Mouse (Mus musculus): ENCODE data around the gene Ap1m2. TPM values are rescaled to one million over a fixed set of nuclear protein-coding genes. Genes with fewer than 3 reads are reported as not detected.

Ap1m2 gene
- 5.3 and 5.7 TPM in 2 replicates for polyA plus RNA-seq (2015; fragmentation: Nextera tagmentation; extraction: Ambion mirVana)

GRCm38 (mm10) chr9:21312134-21312533 is at the start of gene Ap1m2:
Gene Ap1m2, minus strand, starts transcription at chr9:21312337.
- Histone ChIP-seq H3K4me2 (ENCODE audit: low read depth, low read length) (no peak within 1 kb of the TSS), H3K9ac (ENCODE audit: low read length) (no peak within 1 kb of the TSS), H3K27me3 (ENCODE audit: control insufficient read depth, insufficient read depth, low read length) (peaks cover 7% of the 10 kb centered on the region), H3K27ac (ENCODE audit: low read length) (no peak within 1 kb of the TSS), H3K9me3 (replicated peaks; ENCODE audit: control insufficient read depth, low read length) (no peaks in the 10 kb centered on the region), H3K4me3 (ENCODE audit: low read length) (peak within 1 kb of the TSS; percentile 29), H3K36me3 (ENCODE audit: control insufficient read depth, insufficient read depth) (no peaks in the 10 kb centered on the region), H3K4me1 (ENCODE audit: control insufficient read depth, insufficient read depth, low read length) (peaks cover 2% of the 10 kb centered on the region; the same call in 1 of the 2 replicates)
- ATAC-seq (replicated peaks; ENCODE audit: extremely low read depth, insufficient read depth, low FRiP score): no peak
- WGBS: 14% methylated on average over 35 of the region's 35 CpGs

GRCm38 (mm10) chr9:21356981-21357718 is 45.0 kb upstream of the Ap1m2 start:
- WGBS: 5% methylated on average over 1 of the region's 1 CpGs
- ATAC-seq (replicated peaks; ENCODE audit: extremely low read depth, insufficient read depth, low FRiP score): peak; percentile 56; the same call in 1 of the 2 replicates
- no peaks in the 10 kb centered on the region for H3K27me3 ChIP-seq (ENCODE audit: control insufficient read depth, insufficient read depth, low read length)
- no peak overlapping the region for H3K27ac ChIP-seq (ENCODE audit: low read length)
- no peaks in the 10 kb centered on the region for H3K9me3 ChIP-seq (replicated peaks; ENCODE audit: control insufficient read depth, low read length)
- H3K4me2 ChIP-seq (ENCODE audit: low read depth, low read length): no peak overlapping the region
- H3K4me3 ChIP-seq (ENCODE audit: low read length): no peak overlapping the region
- H3K4me1 ChIP-seq (ENCODE audit: control insufficient read depth, insufficient read depth, low read length): peaks cover 7% of the 10 kb centered on the region; the same call in 1 of the 2 replicates
- H3K36me3 ChIP-seq (ENCODE audit: control insufficient read depth, insufficient read depth): no peaks in the 10 kb centered on the region; the same call in 1 of the 2 replicates
- no peak overlapping the region for H3K9ac ChIP-seq (ENCODE audit: low read length)

GRCm38 (mm10) chr9:21354796-21355195 is 42.7 kb upstream of the Ap1m2 start:
- ATAC-seq (replicated peaks; ENCODE audit: extremely low read depth, insufficient read depth, low FRiP score): no peak
- Histone ChIP-seq H3K9ac (ENCODE audit: low read length) (no peak overlapping the region), H3K4me2 (ENCODE audit: low read depth, low read length) (no peak overlapping the region), H3K36me3 (ENCODE audit: control insufficient read depth, insufficient read depth) (peaks cover 10% of the 10 kb centered on the region), H3K9me3 (replicated peaks; ENCODE audit: control insufficient read depth, low read length) (no peaks in the 10 kb centered on the region), H3K27ac (ENCODE audit: low read length) (no peak overlapping the region), H3K4me3 (ENCODE audit: low read length) (no peak overlapping the region), H3K27me3 (ENCODE audit: control insufficient read depth, insufficient read depth, low read length) (no peaks in the 10 kb centered on the region), H3K4me1 (ENCODE audit: control insufficient read depth, insufficient read depth, low read length) (peaks cover 7% of the 10 kb centered on the region; the same call in 1 of the 2 replicates)
- WGBS: 80% methylated on average over 6 of the region's 6 CpGs

- Histone ChIP-seq H3K36me3 (ENCODE audit: control insufficient read depth, insufficient read depth) (peaks cover 13% of the 10 kb centered on the region), H3K9ac (ENCODE audit: low read length) (no peak overlapping the region; the same call in 1 of the 2 replicates)
- 81% methylated on average over 2 of the region's 2 CpGs for whole genome bisulfite sequencing
These were observed 41.2 kb upstream of the Ap1m2 start for GRCm38 (mm10) chr9:21353373-21353686.

GRCm38 (mm10) chr9:21352463-21353372 is 40.6 kb upstream of the Ap1m2 start:
- Histone ChIP-seq H3K4me3 (ENCODE audit: low read length) (no peak overlapping the region), H3K27ac (ENCODE audit: low read length) (peak overlapping the region; percentile 53; the same call in 1 of the 2 replicates), H3K27me3 (ENCODE audit: control insufficient read depth, insufficient read depth, low read length) (no peaks in the 10 kb centered on the region), H3K9me3 (replicated peaks; ENCODE audit: control insufficient read depth, low read length) (no peaks in the 10 kb centered on the region), H3K9ac (ENCODE audit: low read length) (peak overlapping the region; percentile 28; the same call in 1 of the 2 replicates), H3K4me2 (ENCODE audit: low read depth, low read length) (no peak overlapping the region), H3K4me1 (ENCODE audit: control insufficient read depth, insufficient read depth, low read length) (peaks cover 7% of the 10 kb centered on the region; the same call in 1 of the 2 replicates), H3K36me3 (ENCODE audit: control insufficient read depth, insufficient read depth) (peaks cover 13% of the 10 kb centered on the region)
- peak; percentile 64 for ATAC-seq (replicated peaks; ENCODE audit: extremely low read depth, insufficient read depth, low FRiP score)
- 32% methylated on average over 20 of the region's 20 CpGs for WGBS

More at GRCm38 (mm10) chr9:21353373-21353686, 41.2 kb upstream of the Ap1m2 start:
- Histone ChIP-seq H3K27ac (ENCODE audit: low read length) (no peak overlapping the region; the same call in 1 of the 2 replicates), H3K4me2 (ENCODE audit: low read depth, low read length) (no peak overlapping the region), H3K9me3 (replicated peaks; ENCODE audit: control insufficient read depth, low read length) (no peaks in the 10 kb centered on the region), H3K4me3 (ENCODE audit: low read length) (no peak overlapping the region), H3K27me3 (ENCODE audit: control insufficient read depth, insufficient read depth, low read length) (no peaks in the 10 kb centered on the region), H3K4me1 (ENCODE audit: control insufficient read depth, insufficient read depth, low read length) (peaks cover 7% of the 10 kb centered on the region; the same call in 1 of the 2 replicates)
- no peak for ATAC-seq (replicated peaks; ENCODE audit: extremely low read depth, insufficient read depth, low FRiP score)

- Histone ChIP-seq H3K9me3 (replicated peaks; ENCODE audit: control insufficient read depth, low read length) (no peaks in the 10 kb centered on the region), H3K36me3 (ENCODE audit: control insufficient read depth, insufficient read depth) (peaks cover 16% of the 10 kb centered on the region), H3K27ac (ENCODE audit: low read length) (peak overlapping the region; percentile 4; the same call in 1 of the 2 replicates), H3K27me3 (ENCODE audit: control insufficient read depth, insufficient read depth, low read length) (no peaks in the 10 kb centered on the region), H3K4me3 (ENCODE audit: low read length) (no peak overlapping the region), H3K9ac (ENCODE audit: low read length) (no peak overlapping the region), H3K4me1 (ENCODE audit: control insufficient read depth, insufficient read depth, low read length) (peaks cover 7% of the 10 kb centered on the region; the same call in 1 of the 2 replicates), H3K4me2 (ENCODE audit: low read depth, low read length) (no peak overlapping the region)
- ATAC-seq (replicated peaks; ENCODE audit: extremely low read depth, insufficient read depth, low FRiP score): no peak
- WGBS: 93% methylated on average over 4 of the region's 4 CpGs
These were observed 39.7 kb upstream of the Ap1m2 start for GRCm38 (mm10) chr9:21351702-21352377.

GRCm38 (mm10) chr9:21351178-21351577 is 39.0 kb upstream of the Ap1m2 start:
- Histone ChIP-seq H3K27ac (ENCODE audit: low read length) (no peak overlapping the region), H3K4me1 (ENCODE audit: control insufficient read depth, insufficient read depth, low read length) (peaks cover 7% of the 10 kb centered on the region; the same call in 1 of the 2 replicates), H3K9me3 (replicated peaks; ENCODE audit: control insufficient read depth, low read length) (no peaks in the 10 kb centered on the region), H3K36me3 (ENCODE audit: control insufficient read depth, insufficient read depth) (peaks cover 20% of the 10 kb centered on the region), H3K9ac (ENCODE audit: low read length) (no peak overlapping the region), H3K4me2 (ENCODE audit: low read depth, low read length) (no peak overlapping the region), H3K27me3 (ENCODE audit: control insufficient read depth, insufficient read depth, low read length) (no peaks in the 10 kb centered on the region), H3K4me3 (ENCODE audit: low read length) (no peak overlapping the region)
- no peak for ATAC-seq (replicated peaks; ENCODE audit: extremely low read depth, insufficient read depth, low FRiP score)
- WGBS: 82% methylated on average over 7 of the region's 7 CpGs

- WGBS: 83% methylated on average over 3 of the region's 3 CpGs
- H3K9ac ChIP-seq (ENCODE audit: low read length): no peak overlapping the region
- H3K4me2 ChIP-seq (ENCODE audit: low read depth, low read length): no peak overlapping the region
- no peaks in the 10 kb centered on the region for H3K27me3 ChIP-seq (ENCODE audit: control insufficient read depth, insufficient read depth, low read length)
- H3K4me1 ChIP-seq (ENCODE audit: control insufficient read depth, insufficient read depth, low read length): peaks cover 7% of the 10 kb centered on the region; the same call in 1 of the 2 replicates
- ATAC-seq (replicated peaks; ENCODE audit: extremely low read depth, insufficient read depth, low FRiP score): no peak
- no peak overlapping the region for H3K4me3 ChIP-seq (ENCODE audit: low read length)
- no peak overlapping the region for H3K27ac ChIP-seq (ENCODE audit: low read length)
- no peaks in the 10 kb centered on the region for H3K9me3 ChIP-seq (replicated peaks; ENCODE audit: control insufficient read depth, low read length)
- peaks cover 35% of the 10 kb centered on the region for H3K36me3 ChIP-seq (ENCODE audit: control insufficient read depth, insufficient read depth)
These were observed 36.0 kb upstream of the Ap1m2 start for GRCm38 (mm10) chr9:21348152-21348551.

All from heart, embryonic 16.5 days (tissue).